Mouse (Mus musculus) thymus, adult 2 months (tissue): ENCODE results near the gene 3100002H09Rik.

ENCODE experiments used
- CTCF ChIP-seq: fragments of 200-500 bp; IDR thresholded peaks from 2 replicates; pipeline ENCODE4 v1.5.1; 2012; ENCODE audit warnings: mild to moderate bottlenecking, control low read depth, low read length, moderate library complexity, borderline replicate concordance; ENCODE audit not compliant: control insufficient read depth, poor library complexity, insufficient read depth; ENCODE audit errors: extremely low read depth
- POLR2A ChIP-seq: fragments of 200-500 bp; IDR thresholded peaks from 2 replicates; pipeline ENCODE4 v1.6.1; 2012; ENCODE audit warnings: mild to moderate bottlenecking, low read length, control low read depth, moderate library complexity; ENCODE audit not compliant: control insufficient read depth, poor library complexity, insufficient read depth; ENCODE audit errors: extremely low read depth

- no peak for TF ChIP-seq CTCF
- no peak for TF ChIP-seq POLR2A
Observed at GRCm38 (mm10) chr4:124615986-124616385, 5.4 kb upstream of the 3100002H09Rik start.
